Mouse (Mus musculus) stomach, postnatal 0 days (tissue): Measurements from ENCODE around the gene Palld. TPM values are rescaled to one million over a fixed set of nuclear protein-coding genes. Genes with fewer than 3 reads are reported as not detected.

Source experiments
- ATAC-seq: fragments of 200-750 bp; cut with Nextera tagmentation; 2 replicates; pipeline ENCODE4 v1.8.0; 2017; ENCODE audit not compliant: low FRiP score, low TSS enrichment
- DNase-seq: peaks from one replicate; pipeline ENCODE4 v3.0.0-alpha.2; 2016; ENCODE audit warnings: low spot score
- H3K27ac ChIP-seq: fragments of 300-500 bp; sonication (generic); replicated peaks from 2 replicates; pipeline ENCODE4 v1.5.1; 2014; ENCODE audit warnings: mild to moderate bottlenecking, control low read depth
- H3K27me3 ChIP-seq: fragments of 300-500 bp; sonication (generic); 2 replicates; pipeline ENCODE4 v1.6.1; 2014; ENCODE audit warnings: low read length; ENCODE audit not compliant: control insufficient read depth, insufficient read depth
- H3K36me3 ChIP-seq: fragments of 300-500 bp; sonication (generic); 2 replicates; pipeline ENCODE4 v1.6.1; 2014; ENCODE audit warnings: low read length, mixed read lengths; ENCODE audit not compliant: control insufficient read depth, insufficient read depth
- H3K4me1 ChIP-seq: fragments of 300-500 bp; sonication (generic); replicated peaks from 2 replicates; pipeline ENCODE4 v1.6.1; 2014; ENCODE audit warnings: antibody characterized with exemption; ENCODE audit not compliant: control insufficient read depth, insufficient read depth
- H3K4me2 ChIP-seq: fragments of 300-500 bp; sonication (generic); replicated peaks from 2 replicates; pipeline ENCODE4 v1.6.1; 2014; ENCODE audit warnings: low read depth, mild to moderate bottlenecking, control low read depth, moderate library complexity
- H3K4me3 ChIP-seq: fragments of 300-500 bp; sonication (generic); 2 replicates; pipeline ENCODE4 v1.5.1; 2014; ENCODE audit warnings: low read depth, low read length, control low read depth
- H3K9ac ChIP-seq: fragments of 300-500 bp; sonication (generic); 2 replicates; pipeline ENCODE4 v1.6.1; 2014; ENCODE audit warnings: mild to moderate bottlenecking, low read length, control low read depth, mixed read lengths
- H3K9me3 ChIP-seq: fragments of 300-500 bp; sonication (generic); 2 replicates; pipeline ENCODE4 v1.6.1; 2016; ENCODE audit warnings: low read length; ENCODE audit not compliant: control insufficient read depth
- CTCF ChIP-seq: IDR thresholded peaks from 2 replicates; pipeline ENCODE4 v1.5.1; 2016; ENCODE audit warnings: antibody characterized with exemption, low read depth, mild to moderate bottlenecking, moderate library complexity
- EP300 ChIP-seq: optimal IDR thresholded peaks from 2 replicates; pipeline ENCODE3; 2016; ENCODE audit warnings: antibody characterized with exemption
- WGBS: fragments of 180-500 bp; shearing (Covaris S2); extraction: QIAGEN DNeasy Blood & Tissue Kit; methylation state at CpG from one replicate; pipeline ENCODE4 v1.1.7; 2014; 5-methylcytosine and 5-hydroxymethylcytosine counted together
- polyA plus RNA-seq: library from polyadenylated mRNA; unstranded; fragments of >200 nt; fragmentation: Nextera tagmentation; extraction: Ambion mirVana; gene quantifications from 2 replicates; pipeline ENCODE4 v1.2.1, GENCODE M21; 2015

Gene Palld
- polyA plus RNA-seq, 1 experiment from 2014 or later, result 71.0 TPM

GRCm38 (mm10) chr8:61662829-61663228 is 239.7 kb downstream of the Palld start:
- no peak overlapping the region for H3K27ac ChIP-seq
- DNase-seq (no peak), ATAC-seq (no peak)
- H3K27me3 ChIP-seq, result no peaks in the 10 kb centered on the region
- WGBS, result 74% methylated on average over 4 of the region's 4 CpGs
- H3K9ac ChIP-seq, result no peak overlapping the region
- H3K4me3 ChIP-seq, result no peak overlapping the region
- no peak overlapping the region for H3K4me2 ChIP-seq
- H3K36me3 ChIP-seq, result no peaks in the 10 kb centered on the region
- H3K4me1 ChIP-seq, result no peaks in the 10 kb centered on the region
- TF ChIP-seq CTCF (no peak), EP300 (no peak)
- no peaks in the 10 kb centered on the region for H3K9me3 ChIP-seq

DNA sequence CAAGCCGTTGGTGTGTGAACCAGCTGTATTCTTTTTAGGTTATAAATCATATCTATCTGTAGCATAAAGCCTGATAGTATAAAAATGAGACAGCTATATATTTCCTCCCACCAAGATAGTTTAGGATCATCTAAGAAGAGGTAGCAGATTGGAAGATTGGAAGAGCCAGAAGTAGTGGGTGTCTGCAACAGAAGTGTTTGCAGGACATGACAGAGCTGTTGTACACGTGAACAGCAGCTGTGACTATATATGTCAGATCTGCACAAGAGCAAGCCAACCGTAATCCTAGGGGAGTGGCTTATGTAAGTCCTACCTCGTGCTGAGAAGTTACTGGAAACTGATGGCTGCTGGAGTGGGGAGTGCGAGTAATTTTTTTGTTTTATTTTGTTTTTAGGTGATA is 240.9 kb downstream of the Palld start:
- no peaks in the 10 kb centered on the region for H3K9me3 ChIP-seq
- H3K4me3 ChIP-seq, result no peak overlapping the region
- TF ChIP-seq CTCF (no peak), EP300 (no peak)
- 81% methylated on average over 5 of the region's 5 CpGs for WGBS
- H3K4me2 ChIP-seq, result no peak overlapping the region
- H3K9ac ChIP-seq, result no peak overlapping the region
- no peaks in the 10 kb centered on the region for H3K4me1 ChIP-seq
- H3K27ac ChIP-seq, result no peak overlapping the region
- DNase-seq (no peak), ATAC-seq (no peak)
- H3K36me3 ChIP-seq, result no peaks in the 10 kb centered on the region
- H3K27me3 ChIP-seq, result no peaks in the 10 kb centered on the region

DNA sequence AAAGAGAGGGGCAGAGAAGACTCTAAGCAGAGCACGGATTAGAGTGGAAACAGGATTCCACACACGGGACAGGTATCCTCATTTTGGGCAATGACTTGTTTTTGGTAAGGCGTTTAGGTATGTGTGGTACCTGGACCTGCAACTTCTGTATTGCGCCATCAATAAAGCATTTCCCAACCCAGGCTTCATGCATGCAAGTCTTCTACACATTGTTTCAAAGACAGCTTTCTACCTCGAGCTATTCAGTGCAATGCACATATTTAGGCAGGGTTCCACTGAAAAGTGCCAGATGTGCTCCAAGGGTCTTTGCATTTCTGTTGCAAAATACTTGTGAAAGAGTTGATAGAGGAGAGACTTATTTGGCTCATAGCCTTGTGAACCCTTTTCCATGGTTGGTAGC is 241.5 kb downstream of the Palld start:
- H3K9me3 ChIP-seq, result no peaks in the 10 kb centered on the region
- no peaks in the 10 kb centered on the region for H3K27me3 ChIP-seq
- no peak overlapping the region for H3K4me2 ChIP-seq
- DNase-seq (no peak), ATAC-seq (no peak)
- WGBS, result 83% methylated on average over 5 of the region's 5 CpGs
- no peak overlapping the region for H3K4me3 ChIP-seq
- TF ChIP-seq CTCF (no peak), EP300 (no peak)
- no peak overlapping the region for H3K27ac ChIP-seq
- H3K4me1 ChIP-seq, result no peaks in the 10 kb centered on the region
- H3K36me3 ChIP-seq, result no peaks in the 10 kb centered on the region
- no peak overlapping the region for H3K9ac ChIP-seq

DNA sequence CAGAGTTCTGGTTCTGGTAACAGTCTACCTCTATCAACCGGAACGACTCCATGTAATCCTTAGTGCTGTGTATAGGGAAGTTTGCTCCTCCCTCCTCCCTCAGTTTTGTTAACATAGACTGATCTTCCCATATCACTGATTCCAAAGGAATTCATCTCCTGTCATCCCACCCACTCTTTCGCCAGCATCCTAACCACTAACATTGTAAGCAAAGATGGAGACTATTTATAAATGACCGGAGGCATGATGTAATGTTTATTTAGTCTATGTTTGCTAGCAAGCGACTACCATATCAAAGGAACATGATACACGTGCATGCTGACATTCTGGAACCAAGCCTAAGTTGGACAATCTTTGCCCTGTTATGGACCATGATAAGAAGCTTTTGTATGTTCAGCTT is 250.5 kb downstream of the Palld start:
- no peak overlapping the region for H3K4me2 ChIP-seq
- DNase-seq (no peak), ATAC-seq (peak; percentile 65)
- H3K4me1 ChIP-seq, result no peaks in the 10 kb centered on the region
- TF ChIP-seq CTCF (no peak), EP300 (no peak)
- WGBS, result 29% methylated on average over 6 of the region's 6 CpGs
- no peaks in the 10 kb centered on the region for H3K36me3 ChIP-seq
- H3K9me3 ChIP-seq, result no peaks in the 10 kb centered on the region
- no peaks in the 10 kb centered on the region for H3K27me3 ChIP-seq
- H3K4me3 ChIP-seq, result no peak overlapping the region
- no peak overlapping the region for H3K9ac ChIP-seq
- H3K27ac ChIP-seq, result no peak overlapping the region

DNA sequence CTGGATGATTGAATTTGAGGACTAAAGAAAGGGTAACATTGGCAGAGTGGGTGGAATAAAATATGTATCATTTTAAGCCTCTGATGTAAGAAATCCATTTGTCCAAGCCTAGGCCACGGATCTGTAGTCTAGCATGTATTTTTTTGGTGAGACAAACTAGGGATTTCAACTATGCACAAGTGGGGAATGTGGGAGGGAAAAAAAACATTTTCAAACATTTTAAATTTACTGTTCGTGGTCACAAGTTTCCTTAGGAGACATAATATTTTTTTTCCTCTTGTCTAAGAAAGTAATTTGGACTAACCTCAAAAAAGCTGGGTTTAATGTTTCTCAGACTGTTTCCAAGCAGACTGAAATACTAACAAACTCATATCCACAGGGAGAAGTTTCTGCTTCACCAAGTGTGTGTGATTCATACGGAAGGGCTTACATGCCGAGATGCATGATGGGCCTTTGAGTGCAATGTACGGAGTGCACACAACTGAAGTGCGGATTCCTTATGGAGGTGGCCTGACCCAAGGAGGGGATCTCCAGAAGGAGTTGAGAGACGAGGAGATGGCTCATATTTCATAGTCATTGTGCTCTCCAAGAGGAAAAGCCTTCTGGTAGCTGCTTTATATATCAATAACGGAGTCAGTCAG is 256.2 kb downstream of the Palld start:
- WGBS, result 53% methylated on average over 8 of the region's 8 CpGs
- Histone ChIP-seq H3K9ac (no peak overlapping the region), H3K36me3 (no peaks in the 10 kb centered on the region), H3K4me2 (0 out of 2 replicates have a peak overlapping the region, but pooled peaks have one; percentile 14), H3K4me1 (0 out of 2 replicates have a peak, but pooled peaks cover 5% of the 10 kb centered on the region), H3K27ac (0 out of 2 replicates have a peak overlapping the region, but pooled peaks have one; percentile 30), H3K4me3 (no peak overlapping the region), H3K9me3 (no peaks in the 10 kb centered on the region), H3K27me3 (no peaks in the 10 kb centered on the region)
- ATAC-seq (no peak), DNase-seq (no peak)
- TF ChIP-seq EP300 (no peak), CTCF (no peak)

GRCm38 (mm10) chr8:61645642-61646041 is 256.8 kb downstream of the Palld start:
- Histone ChIP-seq H3K9me3 (no peaks in the 10 kb centered on the region), H3K36me3 (no peaks in the 10 kb centered on the region), H3K4me3 (no peak overlapping the region), H3K4me2 (no peak overlapping the region), H3K27me3 (no peaks in the 10 kb centered on the region), H3K27ac (no peak overlapping the region), H3K4me1 (0 out of 2 replicates have a peak, but pooled peaks cover 5% of the 10 kb centered on the region), H3K9ac (no peak overlapping the region)
- 62% methylated on average over 6 of the region's 6 CpGs for WGBS
- TF ChIP-seq EP300 (no peak), CTCF (no peak)
- ATAC-seq (peak; percentile 53), DNase-seq (no peak)
